Mouse (Mus musculus) G1E (cell line): ENCODE data around the gene Msi1.

Source experiments
- CTCF ChIP-seq: IDR thresholded peaks from 2 replicates; pipeline ENCODE4 v1.5.1; 2012; ENCODE audit warnings: low read depth, low read length, inconsistent platforms, mixed read lengths
- GATA1 ChIP-seq: IDR thresholded peaks from 2 replicates; pipeline ENCODE4 v1.6.1; 2012; ENCODE audit warnings: borderline replicate concordance, low read length, inconsistent platforms, mixed read lengths
- GATA2 ChIP-seq: IDR thresholded peaks from 2 replicates; pipeline ENCODE4 v1.6.1; 2012; ENCODE audit warnings: low read depth, low read length, inconsistent platforms, borderline replicate concordance
- POLR2AphosphoS5 ChIP-seq: IDR thresholded peaks from 2 replicates; pipeline ENCODE4 v1.6.1; 2012; ENCODE audit warnings: low read depth, low read length, inconsistent platforms; ENCODE audit not compliant: insufficient replicate concordance
- TAL1 ChIP-seq: conservative IDR thresholded peaks from 2 replicates; pipeline ENCODE4 v1.6.1; 2012; ENCODE audit warnings: low read depth, low read length, inconsistent platforms, mixed read lengths

- TF ChIP-seq CTCF: no peak
- TF ChIP-seq GATA1: no peak
- no peak for TF ChIP-seq TAL1
- no peak for TF ChIP-seq POLR2AphosphoS5
- no peak for TF ChIP-seq GATA2
These were observed 29.5 kb downstream of the Msi1 start for GRCm38 (mm10) chr5:115458918-115459317.
